Mouse (Mus musculus) forebrain, embryonic 16.5 days (tissue): ENCODE data around the gene Ergic1. TPM values are rescaled to one million over a fixed set of nuclear protein-coding genes. Genes with fewer than 3 reads are reported as not detected.

ENCODE experiments used
- ATAC-seq: fragments of 200-750 bp; cut with Nextera tagmentation; 2 replicates; pipeline ENCODE4 v1.8.0; 2017; ENCODE audit warnings: mild to moderate bottlenecking, moderate library complexity
- H3K27ac ChIP-seq: fragments of 300-500 bp; sonication (generic); 2 replicates; pipeline ENCODE4 v1.5.1; 2014; ENCODE audit warnings: low read length, control low read depth
- H3K27me3 ChIP-seq: fragments of 300-500 bp; sonication (generic); replicated peaks from 2 replicates; pipeline ENCODE4 v1.6.1; 2014; ENCODE audit warnings: low read length; ENCODE audit not compliant: control insufficient read depth, insufficient read depth
- H3K36me3 ChIP-seq: fragments of 300-500 bp; sonication (generic); 2 replicates; pipeline ENCODE4 v1.6.1; 2014; ENCODE audit not compliant: control insufficient read depth, insufficient read depth
- H3K4me1 ChIP-seq: fragments of 300-500 bp; sonication (generic); replicated peaks from 2 replicates; pipeline ENCODE4 v1.6.1; 2014; ENCODE audit warnings: low read length; ENCODE audit not compliant: control insufficient read depth, insufficient read depth
- H3K4me2 ChIP-seq: fragments of 300-500 bp; sonication (generic); 2 replicates; pipeline ENCODE4 v1.6.1; 2014; ENCODE audit warnings: mild to moderate bottlenecking, low read length, control low read depth
- H3K4me3 ChIP-seq: fragments of 300-500 bp; sonication (generic); replicated peaks from 2 replicates; pipeline ENCODE4 v1.5.1; 2014; ENCODE audit warnings: mild to moderate bottlenecking, low read length, control low read depth
- H3K9ac ChIP-seq: fragments of 300-500 bp; sonication (generic); replicated peaks from 2 replicates; pipeline ENCODE4 v1.6.1; 2014; ENCODE audit warnings: low read depth, low read length, control low read depth
- H3K9me3 ChIP-seq: fragments of 300-500 bp; sonication (generic); 2 replicates; pipeline ENCODE4 v1.6.1; 2016; ENCODE audit warnings: low read length; ENCODE audit not compliant: control insufficient read depth
- WGBS: fragments of 180-500 bp; shearing (Covaris S2); extraction: QIAGEN DNeasy Blood & Tissue Kit; methylation state at CpG from one replicate; pipeline ENCODE4 v1.1.7; 2014; 5-methylcytosine and 5-hydroxymethylcytosine counted together
- microRNA-seq: library from miRNA; unstranded; fragments of <30 nt; microRNA quantifications from one replicate; pipeline ENCODE4, GENCODE M21; 2017
- polyA plus RNA-seq: library from polyadenylated mRNA; unstranded; fragments of >200 nt; fragmentation: Nextera tagmentation; extraction: Ambion mirVana; gene quantifications from 2 replicates; pipeline ENCODE4 v1.2.1, GENCODE M21; 2015

Ergic1 gene
- polyA plus RNA-seq, 1 experiment from 2014 or later, result 113 TPM

DNA sequence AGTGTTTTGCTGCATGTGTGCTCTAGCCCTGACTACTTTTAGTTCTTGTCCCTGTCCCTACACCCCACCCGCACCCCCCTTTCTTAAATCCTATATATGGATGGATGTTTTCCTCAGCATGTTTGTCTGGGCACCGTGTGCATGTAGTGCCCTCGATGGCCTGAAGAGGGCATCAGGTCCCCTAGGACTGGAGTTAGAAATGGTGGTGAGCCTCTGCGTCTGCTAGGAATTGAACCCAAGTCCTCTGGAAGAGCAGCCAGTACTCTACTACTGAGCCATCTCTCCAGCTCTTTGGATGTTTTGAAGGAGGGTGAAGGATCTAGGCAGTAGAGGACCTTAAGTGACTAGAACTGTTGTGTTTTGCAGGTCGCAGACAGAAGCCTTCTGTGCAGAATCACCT lies 137.6 kb downstream of the Ergic1 start:
- Histone ChIP-seq H3K4me3 (no peak overlapping the region), H3K27me3 (no peaks in the 10 kb centered on the region), H3K9ac (no peak overlapping the region), H3K9me3 (no peaks in the 10 kb centered on the region), H3K4me2 (no peak overlapping the region), H3K36me3 (peaks cover 16% of the 10 kb centered on the region), H3K27ac (no peak overlapping the region), H3K4me1 (peaks cover 7% of the 10 kb centered on the region)
- 88% methylated on average over 5 of the region's 5 CpGs for WGBS
- no peak for ATAC-seq

GRCm38 (mm10) chr17:26699819-26700616 lies 138.7 kb downstream of the Ergic1 start:
- Histone ChIP-seq H3K9ac (no peak overlapping the region), H3K4me2 (no peak overlapping the region), H3K27me3 (no peaks in the 10 kb centered on the region), H3K27ac (no peak overlapping the region), H3K9me3 (no peaks in the 10 kb centered on the region), H3K36me3 (peaks cover 19% of the 10 kb centered on the region), H3K4me3 (no peak overlapping the region), H3K4me1 (no peaks in the 10 kb centered on the region)
- 89% methylated on average over 10 of the region's 10 CpGs for WGBS
- ATAC-seq, result no peak

DNA sequence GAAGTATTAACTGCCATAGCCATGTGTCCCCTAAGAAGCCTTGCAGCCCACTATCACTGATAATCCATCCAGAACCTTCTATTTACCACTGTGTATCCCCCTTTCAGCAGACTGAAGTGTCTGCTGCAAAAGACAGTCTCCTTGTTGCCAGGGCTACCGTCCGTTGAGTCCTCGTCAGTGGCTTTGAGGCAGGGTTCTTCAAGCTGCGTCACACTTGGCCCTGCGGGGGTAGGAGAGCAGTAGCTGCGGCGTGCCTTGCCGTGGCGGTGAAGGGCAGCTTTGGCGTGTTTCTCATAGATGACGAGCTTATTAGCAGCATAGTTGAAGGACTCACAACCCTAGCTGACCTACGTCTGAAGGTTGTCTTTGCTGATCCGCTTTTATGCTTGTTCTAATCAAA lies 140.3 kb downstream of the Ergic1 start:
- no peak for ATAC-seq
- no peak overlapping the region for H3K4me2 ChIP-seq
- H3K27me3 ChIP-seq, result no peaks in the 10 kb centered on the region
- no peaks in the 10 kb centered on the region for H3K9me3 ChIP-seq
- peaks cover 17% of the 10 kb centered on the region for H3K36me3 ChIP-seq
- H3K9ac ChIP-seq, result no peak overlapping the region
- no peaks in the 10 kb centered on the region for H3K4me1 ChIP-seq
- no peak overlapping the region for H3K4me3 ChIP-seq
- WGBS, result 81% methylated on average over 13 of the region's 13 CpGs
- H3K27ac ChIP-seq, result no peak overlapping the region

DNA sequence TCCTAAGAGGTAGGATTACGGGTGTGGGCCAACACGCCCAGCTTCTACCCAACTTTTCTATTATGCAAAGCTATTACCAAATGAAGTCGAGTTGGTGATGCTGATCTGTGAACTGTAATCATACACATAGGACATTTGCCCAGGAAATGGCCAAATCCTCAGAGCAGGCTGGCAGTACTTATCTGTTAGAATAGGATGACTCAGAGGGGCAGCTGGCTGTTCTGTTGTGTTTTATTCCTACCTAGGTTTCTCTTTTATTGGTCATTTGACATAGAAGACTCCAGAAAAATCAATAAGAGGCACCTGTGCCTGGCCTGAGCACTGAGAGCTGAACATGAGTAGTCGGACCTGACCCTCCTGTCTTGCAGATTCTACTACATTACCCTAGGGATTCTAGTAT lies 141.3 kb downstream of the Ergic1 start:
- Histone ChIP-seq H3K27me3 (no peaks in the 10 kb centered on the region), H3K27ac (no peak overlapping the region), H3K4me1 (no peaks in the 10 kb centered on the region), H3K4me2 (no peak overlapping the region), H3K9ac (no peak overlapping the region), H3K9me3 (no peaks in the 10 kb centered on the region), H3K36me3 (peaks cover 14% of the 10 kb centered on the region), H3K4me3 (no peak overlapping the region)
- WGBS, result 89% methylated on average over 4 of the region's 4 CpGs
- ATAC-seq, result no peak

DNA sequence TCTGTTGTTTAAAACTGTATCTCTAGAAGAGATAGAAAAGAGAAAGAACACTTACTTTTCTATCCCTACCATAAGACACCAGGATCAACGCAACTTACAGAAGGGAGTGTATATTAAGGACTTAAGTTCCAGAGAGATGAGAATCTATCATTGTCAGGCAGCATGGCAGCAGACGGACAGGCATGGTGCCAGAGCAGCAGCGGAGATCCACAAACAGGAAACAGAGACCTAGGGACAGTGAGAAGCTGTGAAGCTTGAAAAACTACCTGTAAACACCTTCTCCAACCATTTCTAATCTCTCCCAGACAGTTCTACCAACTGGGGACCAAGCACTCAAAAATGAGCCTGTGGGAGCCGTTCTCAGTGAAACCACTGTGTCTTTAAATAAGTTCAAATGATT lies 142.4 kb downstream of the Ergic1 start:
- no peaks in the 10 kb centered on the region; the same call in 1 of the 2 replicates for H3K4me1 ChIP-seq
- 87% methylated on average over 4 of the region's 4 CpGs for WGBS

DNA sequence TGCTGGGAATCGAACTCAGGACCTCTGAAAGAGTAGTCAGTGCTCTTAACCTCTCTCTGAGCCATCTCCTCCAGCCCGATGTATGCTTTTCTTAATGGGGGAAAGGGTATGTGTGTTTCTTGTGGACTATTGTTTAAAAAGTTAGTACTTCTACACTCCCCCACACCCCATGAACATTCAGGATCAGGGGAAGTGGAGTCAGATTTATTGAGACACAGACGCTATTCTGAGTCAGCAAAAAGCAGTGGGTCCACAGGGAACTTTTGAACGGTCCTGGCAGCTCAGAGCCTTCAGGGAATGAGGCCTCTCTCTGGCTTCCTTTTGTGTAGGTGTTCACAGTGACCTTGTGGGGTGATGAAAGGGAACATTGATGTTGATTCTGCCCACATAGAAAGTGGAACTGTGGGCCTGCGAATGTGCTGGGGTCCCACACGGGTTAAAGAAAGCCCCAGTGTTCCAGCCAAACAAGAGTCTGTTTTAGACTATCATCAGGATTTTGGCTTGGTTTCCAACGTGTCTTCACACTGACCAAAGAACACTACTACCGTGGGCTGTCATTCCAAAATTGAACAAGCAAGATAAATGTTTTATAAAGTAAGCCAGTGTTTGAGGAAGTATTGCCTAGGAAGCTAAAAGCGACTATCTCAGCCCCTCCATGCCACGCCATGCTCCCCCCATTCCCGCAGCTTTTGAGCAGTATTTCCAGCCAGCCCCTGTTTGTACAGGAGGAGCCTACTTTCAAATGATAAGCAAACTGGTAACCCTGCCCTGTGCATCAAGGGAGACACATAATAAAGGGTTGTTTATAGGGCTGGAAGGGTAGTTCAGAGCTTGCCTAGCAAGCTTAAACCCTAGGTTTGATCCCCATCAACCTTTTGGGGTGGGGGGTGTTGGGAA lies 144.4 kb downstream of the Ergic1 start:
- Histone ChIP-seq H3K27ac (no peak overlapping the region), H3K4me2 (no peak overlapping the region), H3K4me1 (peaks cover 9% of the 10 kb centered on the region; the same call in 1 of the 2 replicates), H3K9me3 (no peaks in the 10 kb centered on the region), H3K27me3 (no peaks in the 10 kb centered on the region), H3K4me3 (no peak overlapping the region), H3K36me3 (peaks cover 3% of the 10 kb centered on the region; the same call in 1 of the 2 replicates), H3K9ac (no peak overlapping the region)
- ATAC-seq, result no peak
- 73% methylated on average over 11 of the region's 11 CpGs for whole genome bisulfite sequencing

More for the DNA sequence above, 142.4 kb downstream of the Ergic1 start:
- Histone ChIP-seq H3K9ac (no peak overlapping the region), H3K27ac (no peak overlapping the region), H3K36me3 (peaks cover 12% of the 10 kb centered on the region), H3K4me3 (no peak overlapping the region), H3K9me3 (no peaks in the 10 kb centered on the region), H3K27me3 (no peaks in the 10 kb centered on the region), H3K4me2 (no peak overlapping the region)
- no peak for ATAC-seq

Small RNAs within 50 kb of the gene (microRNA-seq; reads per million reads assigned to microRNA genes)
- not detected for gene Gm22420

Other genes with a start within 250 kb of the Ergic1 start
- gene Neurl1b, start 146.7 kb upstream of the Ergic1 start, polyA plus RNA-seq, result 2.4 and 4.1 TPM in 2 replicates
- gene Dusp1, start 639 bp downstream of the Ergic1 start, polyA plus RNA-seq, result 44.1 and 47.8 TPM in 2 replicates
- gene Atp6v0e, start 101.7 kb downstream of the Ergic1 start, polyA plus RNA-seq, result 129 and 146 TPM in 2 replicates
- 11.9 and 14.5 TPM in 2 replicates for gene Crebrf, start 154.2 kb downstream of the Ergic1 start, polyA plus RNA-seq
- 46.8 and 53.7 TPM in 2 replicates for gene Bnip1, start 219.6 kb downstream of the Ergic1 start, polyA plus RNA-seq